8 mouse cellular contexts compared by ENCODE assay signal in genomic region chr8:111743101-111743791, GRCm38 (mm10). TPM values are rescaled to one million over a fixed set of nuclear protein-coding genes. Genes with fewer than 3 reads are reported as not detected.
DNase-seq lines count a peak whose midpoint lies in the region; ATAC-seq and TF ChIP-seq lines count a peak whose summit lies in the region.

No protein-coding gene starts in this region.

- no peak overlapping the region; the same call in 1 of the 2 replicates for H3K4me3 ChIP-seq in thymus, adult 2 months (ENCODE audit: control insufficient read depth, insufficient read depth, low read length)
- H3K4me3 ChIP-seq in kidney, embryonic 14.5 days (ENCODE audit: low read length) = peak overlapping the region; percentile 93
- peak overlapping the region; percentile 72 for H3K4me3 ChIP-seq in myocyte

- no peak overlapping the region for H3K27ac ChIP-seq in thymus, adult 2 months (ENCODE audit: control insufficient read depth, insufficient read depth, low read length)
- H3K27ac ChIP-seq in kidney, embryonic 14.5 days (ENCODE audit: low read depth, low read length) = peak overlapping the region; percentile 69; the same call in 1 of the 2 replicates

- no peaks in the 10 kb centered on the region for H3K4me1 ChIP-seq in thymus, adult 2 months (replicated peaks; ENCODE audit: control insufficient read depth, insufficient read depth, low read length)
- H3K4me1 ChIP-seq in kidney, embryonic 14.5 days (ENCODE audit: control insufficient read depth, insufficient read depth, low read length) = peaks cover 61% of the 10 kb centered on the region

- DNase-seq in adrenal gland, adult 2 months = peak; percentile 51
- no peak for DNase-seq in adrenal gland, postnatal 25 days
- DNase-seq in thymus, adult 2 months = no peak
- DNase-seq in thymus, postnatal 4 days = no peak
- no peak for DNase-seq in frontal cortex, postnatal 14 days (ENCODE audit: low spot score in 2 of 2)
- no peak for DNase-seq in left cerebral cortex, postnatal 25 days (ENCODE audit: low spot score in 2 of 2)

- H3K79me2 ChIP-seq in myocyte (ENCODE audit: control insufficient read depth, insufficient read depth) = peaks cover 54% of the 10 kb centered on the region

- no peaks in the 10 kb centered on the region for H3K9me3 ChIP-seq in kidney, embryonic 14.5 days (ENCODE audit: control insufficient read depth, low read length)

- peaks cover 23% of the 10 kb centered on the region for H3K27me3 ChIP-seq in thymus, adult 2 months (ENCODE audit: control insufficient read depth, insufficient read depth, low read length)
- H3K27me3 ChIP-seq in kidney, embryonic 14.5 days (ENCODE audit: control insufficient read depth, insufficient read depth, low read length) = no peaks in the 10 kb centered on the region
- H3K27me3 ChIP-seq in myocyte (ENCODE audit: control insufficient read depth, insufficient read depth, insufficient read length) = no peaks in the 10 kb centered on the region

- peak overlapping the region; percentile 75 for H3K4me2 ChIP-seq in kidney, embryonic 14.5 days (replicated peaks; ENCODE audit: low read depth, low read length)
- peak overlapping the region; percentile 90 for H3K4me2 ChIP-seq in myocyte (ENCODE audit: low read depth)

- H3K9ac ChIP-seq in kidney, embryonic 14.5 days (ENCODE audit: low read depth, low read length) = peak overlapping the region; percentile 91

- 7% methylated on average over 43 of the region's 44 CpGs for WGBS in thymus, adult 2 months
- WGBS in kidney, embryonic 14.5 days = 2% methylated on average over 43 of the region's 44 CpGs

- no peaks in the 10 kb centered on the region for H3K36me3 ChIP-seq in thymus, adult 2 months (ENCODE audit: control insufficient read depth, insufficient read depth, low read length)
- no peaks in the 10 kb centered on the region for H3K36me3 ChIP-seq in kidney, embryonic 14.5 days (ENCODE audit: control insufficient read depth, insufficient read depth, low read length)
- H3K36me3 ChIP-seq in myocyte (ENCODE audit: control insufficient read depth, insufficient read depth) = no peaks in the 10 kb centered on the region

- peak overlapping the region; percentile 60 for H3ac ChIP-seq in myocyte (ENCODE audit: control insufficient read depth, insufficient read length)

- TF ChIP-seq CTCF in thymus, adult 2 months (IDR thresholded peaks at IDR 0.05; ENCODE audit: borderline replicate concordance, control insufficient read depth, extremely low read depth, insufficient read depth, low read length, poor library complexity) = 0 out of 2 replicates have a peak, but pooled peaks have one; percentile 8

- peak; percentile 33 for ATAC-seq in kidney, embryonic 14.5 days (ENCODE audit: low FRiP score, low TSS enrichment)

- no peak for TF ChIP-seq POLR2A in thymus, adult 2 months (IDR thresholded peaks at IDR 0.05; ENCODE audit: control insufficient read depth, extremely low read depth, insufficient read depth, low read length, poor library complexity)
- no peak for TF ChIP-seq POLR2A in myocyte (IDR thresholded peaks at IDR 0.05; ENCODE audit: insufficient read length, low read depth)

- intact Hi-C loops in left cerebral cortex, postnatal 25 days (cut with DNase I) = no loop called here

TF ChIP-seq in myocyte, 11 proteins besides CTCF, POLR2A, EP300 and RAD21:
- TF ChIP-seq MYOG (IDR thresholded peaks at IDR 0.05; ENCODE audit: control insufficient read depth in 1 of 3, insufficient read depth in 1 of 3, insufficient read length in 2 of 3, low read depth in 2 of 3) (no peak), TCF12 (IDR thresholded peaks at IDR 0.05; ENCODE audit: insufficient read depth, poor library complexity, severe bottlenecking) (no peak), POLR2AphosphoS2 (IDR thresholded peaks at IDR 0.05; ENCODE audit: insufficient read length, low read depth) (no peak), REST (IDR thresholded peaks at IDR 0.05; ENCODE audit: insufficient read depth, insufficient read length) (no peak), USF1 (IDR thresholded peaks at IDR 0.05; ENCODE audit: low read depth) (no peak), MAX (IDR thresholded peaks at IDR 0.05; ENCODE audit: low read depth) (no peak), CEBPB (IDR thresholded peaks at IDR 0.05; ENCODE audit: insufficient read depth, poor library complexity, severe bottlenecking) (no peak), E2F4 (IDR thresholded peaks at IDR 0.05; ENCODE audit: insufficient read depth) (no peak), MYOD1 (IDR thresholded peaks at IDR 0.05; ENCODE audit: control insufficient read depth in 1 of 3, insufficient read length in 2 of 3, low read depth in 2 of 3) (no peak), SRF (IDR thresholded peaks at IDR 0.05; ENCODE audit: control insufficient read depth, insufficient read length, low read depth) (no peak), TCF3 (IDR thresholded peaks at IDR 0.05; ENCODE audit: insufficient read length, low read depth) (no peak)

RNA-seq across cellular contexts. Expression of gene Bcar1, which starts 0.4 kb away (rescaled TPM):
- 10 to 100 TPM; 76.9 to 91.2 TPM for total RNA-seq in adrenal gland, adult 2 months (2021)
- polyA plus RNA-seq in adrenal gland, adult 2 months (2012; rRNA removed) = 204 and 210 TPM in 2 replicates
- 64.5 and 70.0 TPM in 2 replicates for total RNA-seq in adrenal gland, postnatal 25 days (2021)
- 11.8 and 14.0 TPM in 2 replicates for polyA plus RNA-seq in thymus, adult 2 months (2012; rRNA removed)
- 39.1 and 55.6 TPM in 2 replicates for polyA plus RNA-seq in kidney, embryonic 14.5 days (2014; fragmentation: Nextera tagmentation; extraction: Ambion mirVana)
- 81.9 TPM for polyA plus RNA-seq in myocyte (2012; fragmentation: generic; extraction: Trizol)
- total RNA-seq in left cerebral cortex, postnatal 25 days (2021) = 10 to 100 TPM; 50.6 to 51.7 TPM

RNA-seq across cellular contexts. Expression of gene Ctrb1, which starts 52.4 kb away (rescaled TPM):
- total RNA-seq in adrenal gland, adult 2 months (2021) = under 1 TPM in 1 of 2 experiments, not detected in 1; 0.90 TPM
- 0.51 and 0.67 TPM in 2 replicates for polyA plus RNA-seq in adrenal gland, adult 2 months (2012; rRNA removed)
- total RNA-seq in adrenal gland, postnatal 25 days (2021) = not detected in 2 replicates
- polyA plus RNA-seq in thymus, adult 2 months (2012; rRNA removed) = 6.6 and 11.8 TPM in 2 replicates
- not detected in 2 replicates for polyA plus RNA-seq in kidney, embryonic 14.5 days (2014; fragmentation: Nextera tagmentation; extraction: Ambion mirVana)
- 85.4 TPM for polyA plus RNA-seq in myocyte (2012; fragmentation: generic; extraction: Trizol)
- total RNA-seq in left cerebral cortex, postnatal 25 days (2021) = not detected
